Mouse (Mus musculus) heart, embryonic 15.5 days (tissue): ENCODE measurements at regions not wholly inside any gene's neighbourhood (a gene's known extent, or its start where the extent isn't known, plus 50 kb on each side); places are given as distances from the start of the nearest gene placed in this dataset.

Experiments
- ATAC-seq: fragments of 200-750 bp; cut with Nextera tagmentation; replicated peaks from 2 replicates; pipeline ENCODE4 v1.8.0; 2017; ENCODE audit warnings: low read depth, moderate TSS enrichment; ENCODE audit not compliant: insufficient number of reproducible peaks, insufficient read depth, low FRiP score
- H3K27ac ChIP-seq: fragments of 300-500 bp; sonication (generic); 2 replicates; pipeline ENCODE4 v1.5.1; 2015; ENCODE audit warnings: mild to moderate bottlenecking, inconsistent platforms
- H3K27me3 ChIP-seq: fragments of 300-500 bp; sonication (generic); 2 replicates; pipeline ENCODE4 v1.6.1; 2015; ENCODE audit warnings: inconsistent platforms
- H3K36me3 ChIP-seq: fragments of 300-500 bp; sonication (generic); 2 replicates; pipeline ENCODE4 v1.6.1; 2015; ENCODE audit warnings: mild to moderate bottlenecking, inconsistent platforms
- H3K4me1 ChIP-seq: fragments of 300-500 bp; sonication (generic); replicated peaks from 2 replicates; pipeline ENCODE4 v1.6.1; 2015; ENCODE audit warnings: inconsistent platforms
- H3K4me2 ChIP-seq: fragments of 300-500 bp; sonication (generic); 2 replicates; pipeline ENCODE4 v1.6.1; 2015; ENCODE audit warnings: inconsistent platforms, mild to moderate bottlenecking, moderate library complexity
- H3K4me3 ChIP-seq: fragments of 300-500 bp; sonication (generic); 2 replicates; pipeline ENCODE4 v1.5.1; 2015; ENCODE audit warnings: mild to moderate bottlenecking, inconsistent platforms
- H3K9ac ChIP-seq: fragments of 300-500 bp; sonication (generic); 2 replicates; pipeline ENCODE4 v1.6.1; 2015; ENCODE audit warnings: mild to moderate bottlenecking, inconsistent platforms
- H3K9me3 ChIP-seq: fragments of 300-500 bp; sonication (generic); replicated peaks from 2 replicates; pipeline ENCODE4 v1.6.1; 2016; ENCODE audit warnings: inconsistent platforms
- WGBS: fragments of 180-500 bp; shearing (Covaris S2); methylation state at CpG from one replicate; pipeline ENCODE4 v1.1.7; 2015; ENCODE audit warnings: mixed read lengths; 5-methylcytosine and 5-hydroxymethylcytosine counted together

- peaks cover 18% of the 10 kb centered on the region for H3K4me1 ChIP-seq
- ATAC-seq = no peak
- whole genome bisulfite sequencing = 71% methylated on average over 1 of the region's 1 CpGs
These were observed 194.4 kb upstream of the Kit start for GRCm38 (mm10) chr5:75380340-75380739.

GRCm38 (mm10) chr5:75382138-75382537 is 192.6 kb upstream of the Kit start:
- ATAC-seq = no peak
- H3K4me2 ChIP-seq = no peak overlapping the region
- H3K4me1 ChIP-seq = peaks cover 17% of the 10 kb centered on the region
- H3K9me3 ChIP-seq = no peaks in the 10 kb centered on the region
- H3K27ac ChIP-seq = no peak overlapping the region
- H3K36me3 ChIP-seq = no peaks in the 10 kb centered on the region
- no peaks in the 10 kb centered on the region for H3K27me3 ChIP-seq
- H3K4me3 ChIP-seq = no peak overlapping the region
- H3K9ac ChIP-seq = no peak overlapping the region
- 87% methylated on average over 3 of the region's 3 CpGs for WGBS

More at GRCm38 (mm10) chr5:75380340-75380739, 194.4 kb upstream of the Kit start:
- no peak overlapping the region for H3K4me3 ChIP-seq
- no peak overlapping the region for H3K4me2 ChIP-seq
- H3K9ac ChIP-seq = no peak overlapping the region
- H3K36me3 ChIP-seq = no peaks in the 10 kb centered on the region
- no peaks in the 10 kb centered on the region for H3K27me3 ChIP-seq
- H3K27ac ChIP-seq = no peak overlapping the region
- H3K9me3 ChIP-seq = no peaks in the 10 kb centered on the region

- no peak for ATAC-seq
- H3K9ac ChIP-seq = no peak overlapping the region
- H3K4me1 ChIP-seq = no peaks in the 10 kb centered on the region; the same call in 1 of the 2 replicates
- WGBS = 42% methylated on average over 13 of the region's 13 CpGs
- H3K4me3 ChIP-seq = no peak overlapping the region
- no peaks in the 10 kb centered on the region for H3K36me3 ChIP-seq
- H3K27ac ChIP-seq = no peak overlapping the region
- H3K4me2 ChIP-seq = peak overlapping the region; percentile 19
- H3K9me3 ChIP-seq = no peaks in the 10 kb centered on the region
- H3K27me3 ChIP-seq = no peaks in the 10 kb centered on the region
These were observed 186.7 kb upstream of the Kit start for GRCm38 (mm10) chr5:75387886-75388454.

- no peak overlapping the region for H3K27ac ChIP-seq
- H3K36me3 ChIP-seq = no peaks in the 10 kb centered on the region
- H3K9me3 ChIP-seq = no peaks in the 10 kb centered on the region
- H3K4me3 ChIP-seq = no peak overlapping the region
- no peak overlapping the region for H3K4me2 ChIP-seq
- WGBS = 77% methylated on average over 7 of the region's 7 CpGs
- no peak overlapping the region for H3K9ac ChIP-seq
- H3K27me3 ChIP-seq = no peaks in the 10 kb centered on the region
- no peak for ATAC-seq
- no peaks in the 10 kb centered on the region; the same call in 1 of the 2 replicates for H3K4me1 ChIP-seq
These were observed 185.9 kb upstream of the Kit start for GRCm38 (mm10) chr5:75388699-75389260.

- H3K4me3 ChIP-seq = no peak overlapping the region
- no peaks in the 10 kb centered on the region; the same call in 1 of the 2 replicates for H3K4me1 ChIP-seq
- WGBS = 61% methylated on average over 7 of the region's 7 CpGs
- no peaks in the 10 kb centered on the region for H3K36me3 ChIP-seq
- H3K27ac ChIP-seq = no peak overlapping the region
- H3K27me3 ChIP-seq = no peaks in the 10 kb centered on the region
- no peak overlapping the region for H3K9ac ChIP-seq
- H3K9me3 ChIP-seq = no peaks in the 10 kb centered on the region
- H3K4me2 ChIP-seq = no peak overlapping the region
- no peak for ATAC-seq
These were observed 185.2 kb upstream of the Kit start for GRCm38 (mm10) chr5:75389433-75389971.

GRCm38 (mm10) chr5:75398820-75399219 is 175.9 kb upstream of the Kit start:
- ATAC-seq = no peak
- Histone ChIP-seq H3K4me1 (no peaks in the 10 kb centered on the region), H3K9ac (no peak overlapping the region), H3K4me3 (no peak overlapping the region), H3K36me3 (no peaks in the 10 kb centered on the region), H3K27ac (no peak overlapping the region), H3K27me3 (no peaks in the 10 kb centered on the region), H3K9me3 (no peaks in the 10 kb centered on the region), H3K4me2 (no peak overlapping the region)
- 88% methylated on average over 5 of the region's 5 CpGs for WGBS

GRCm38 (mm10) chr5:75401734-75402133 is 173.0 kb upstream of the Kit start:
- no peak overlapping the region for H3K4me2 ChIP-seq
- H3K9me3 ChIP-seq = no peaks in the 10 kb centered on the region
- WGBS = 73% methylated on average over 3 of the region's 3 CpGs
- no peak overlapping the region for H3K27ac ChIP-seq
- ATAC-seq = no peak
- H3K4me1 ChIP-seq = no peaks in the 10 kb centered on the region
- no peak overlapping the region for H3K9ac ChIP-seq
- no peaks in the 10 kb centered on the region for H3K36me3 ChIP-seq
- no peaks in the 10 kb centered on the region for H3K27me3 ChIP-seq
- no peak overlapping the region for H3K4me3 ChIP-seq

GRCm38 (mm10) chr5:75402631-75403030 is 172.1 kb upstream of the Kit start:
- H3K27me3 ChIP-seq = no peaks in the 10 kb centered on the region
- no peak overlapping the region for H3K27ac ChIP-seq
- ATAC-seq = no peak
- no peaks in the 10 kb centered on the region for H3K4me1 ChIP-seq
- no peaks in the 10 kb centered on the region for H3K9me3 ChIP-seq
- 49% methylated on average over 3 of the region's 3 CpGs for whole genome bisulfite sequencing
- H3K9ac ChIP-seq = no peak overlapping the region
- no peaks in the 10 kb centered on the region for H3K36me3 ChIP-seq
- H3K4me2 ChIP-seq = no peak overlapping the region
- no peak overlapping the region for H3K4me3 ChIP-seq

GRCm38 (mm10) chr5:75403531-75403930 is 171.2 kb upstream of the Kit start:
- Histone ChIP-seq H3K27me3 (no peaks in the 10 kb centered on the region), H3K4me2 (no peak overlapping the region), H3K4me3 (no peak overlapping the region), H3K9me3 (no peaks in the 10 kb centered on the region), H3K36me3 (no peaks in the 10 kb centered on the region), H3K4me1 (no peaks in the 10 kb centered on the region), H3K27ac (no peak overlapping the region), H3K9ac (no peak overlapping the region)
- no peak for ATAC-seq
- 71% methylated on average over 5 of the region's 5 CpGs for WGBS

GRCm38 (mm10) chr5:75404601-75405285 is 170.0 kb upstream of the Kit start:
- Histone ChIP-seq H3K9me3 (no peaks in the 10 kb centered on the region), H3K27ac (no peak overlapping the region), H3K4me1 (no peaks in the 10 kb centered on the region), H3K9ac (no peak overlapping the region), H3K36me3 (no peaks in the 10 kb centered on the region), H3K4me3 (no peak overlapping the region), H3K4me2 (no peak overlapping the region), H3K27me3 (no peaks in the 10 kb centered on the region)
- WGBS = 69% methylated on average over 9 of the region's 9 CpGs
- ATAC-seq = no peak

GRCm38 (mm10) chr5:75405496-75405895 is 169.2 kb upstream of the Kit start:
- no peaks in the 10 kb centered on the region for H3K9me3 ChIP-seq
- H3K27me3 ChIP-seq = no peaks in the 10 kb centered on the region
- H3K4me3 ChIP-seq = no peak overlapping the region
- ATAC-seq = no peak
- H3K27ac ChIP-seq = no peak overlapping the region
- H3K4me1 ChIP-seq = no peaks in the 10 kb centered on the region
- 57% methylated on average over 7 of the region's 7 CpGs for WGBS
- H3K4me2 ChIP-seq = no peak overlapping the region
- no peak overlapping the region for H3K9ac ChIP-seq
- H3K36me3 ChIP-seq = no peaks in the 10 kb centered on the region
